Mouse (Mus musculus) brain, embryonic 14.5 days (tissue): ENCODE data around the gene Cfl1.

Experiments
- CTCF ChIP-seq: fragments of 200-500 bp; IDR thresholded peaks from 2 replicates; pipeline ENCODE4 v1.5.1; 2012; ENCODE audit warnings: inconsistent platforms, mild to moderate bottlenecking, moderate library complexity, borderline replicate concordance; ENCODE audit not compliant: insufficient read depth, insufficient read length; ENCODE audit errors: extremely low read depth
- POLR2A ChIP-seq: fragments of 200-500 bp; IDR thresholded peaks from 2 replicates; pipeline ENCODE4 v1.6.1; 2012; ENCODE audit warnings: mild to moderate bottlenecking, inconsistent platforms, borderline replicate concordance; ENCODE audit not compliant: poor library complexity, insufficient read depth, insufficient read length, severe bottlenecking; ENCODE audit errors: extremely low read depth

DNA sequence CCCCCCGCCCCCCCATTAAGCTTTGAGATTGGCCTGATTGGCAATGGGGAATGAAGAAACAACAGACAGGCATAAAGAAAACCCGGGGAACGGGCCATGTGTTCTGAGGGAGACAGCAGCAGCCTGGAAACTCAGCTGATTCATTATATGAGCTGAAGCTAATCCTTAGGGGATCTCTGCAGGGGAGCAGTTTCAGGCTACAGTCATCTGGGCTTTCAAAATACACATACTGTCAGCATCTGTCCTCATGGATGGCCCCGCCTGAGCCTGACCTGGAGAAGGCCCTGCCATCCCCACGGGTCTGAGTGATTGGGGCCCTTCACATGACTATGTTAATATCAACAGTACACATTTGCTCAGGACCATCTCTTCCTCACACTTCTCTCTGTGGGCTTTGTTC is 18.4 kb upstream of the Cfl1 start:
- no peak for TF ChIP-seq CTCF
- no peak for TF ChIP-seq POLR2A
